ENCODE assay signal across 8 mouse cellular contexts in genomic region chr14:54463959-54464292, GRCm38 (mm10). TPM values are rescaled to one million over a fixed set of nuclear protein-coding genes. Genes with fewer than 3 reads are reported as not detected.
DNase-seq lines count a peak whose midpoint lies in the region; ATAC-seq lines count a peak whose summit lies in the region.

TSS of gene Lrp10 (plus strand) at chr14:54464137.

- under 1% methylated on average over 35 of the region's 35 CpGs for WGBS in heart, embryonic 11.5 days (ENCODE audit: insufficient replicate concordance)
- WGBS in kidney, embryonic 16.5 days: under 1% methylated on average over 35 of the region's 35 CpGs

- H3K4me3 ChIP-seq in heart, embryonic 11.5 days (ENCODE audit: low read depth, low read length): peak within 1 kb of the TSS; percentile 63
- H3K4me3 ChIP-seq in kidney, embryonic 16.5 days (ENCODE audit: low read length): peak within 1 kb of the TSS; percentile 87

- peak within 1 kb of the TSS; percentile 83 for H3K9ac ChIP-seq in heart, embryonic 11.5 days (ENCODE audit: low read depth, low read length)
- H3K9ac ChIP-seq in kidney, embryonic 16.5 days (replicated peaks; ENCODE audit: low read length): peak within 1 kb of the TSS; percentile 92

- peak; percentile 95 to 96 for DNase-seq in B cell, adult 2 months
- DNase-seq in brain, adult 2 months (ENCODE audit: low read depth, low spot score): peak; percentile 92
- peak; percentile 96 for DNase-seq in liver
- peak; percentile 60 to 82 for DNase-seq in monocyte, adult 2 months (ENCODE audit: low read depth in 1 of 2, low spot score in 2 of 2)
- DNase-seq in spleen, postnatal 14 days (ENCODE audit: low spot score in 2 of 2): peak; percentile 91 to 92

- peaks cover 10% of the 10 kb centered on the region; the same call in 1 of the 2 replicates for H3K36me3 ChIP-seq in heart, embryonic 11.5 days (ENCODE audit: control insufficient read depth, insufficient read depth, low read length)
- peaks cover 20% of the 10 kb centered on the region for H3K36me3 ChIP-seq in kidney, embryonic 16.5 days (ENCODE audit: insufficient read depth, low read length)

- H3K27me3 ChIP-seq in heart, embryonic 11.5 days (ENCODE audit: control insufficient read depth, insufficient read depth, low read length): no peaks in the 10 kb centered on the region
- no peaks in the 10 kb centered on the region for H3K27me3 ChIP-seq in kidney, embryonic 16.5 days (ENCODE audit: insufficient read depth, low read length)

- peak; percentile 89 for ATAC-seq in erythroblast, adult 5-6 weeks (replicated peaks; ENCODE audit: low FRiP score, poor library complexity, severe bottlenecking)
- ATAC-seq in heart, embryonic 11.5 days (replicated peaks; ENCODE audit: insufficient number of reproducible peaks, low FRiP score, low TSS enrichment): peak; percentile 86
- ATAC-seq in kidney, embryonic 16.5 days (ENCODE audit: low FRiP score, low TSS enrichment): peak; percentile 90

- H3K4me1 ChIP-seq in heart, embryonic 11.5 days (ENCODE audit: control insufficient read depth, insufficient read depth, low read length): peaks cover 9% of the 10 kb centered on the region
- peaks cover 10% of the 10 kb centered on the region for H3K4me1 ChIP-seq in kidney, embryonic 16.5 days (ENCODE audit: insufficient read depth, low read length)

- H3K27ac ChIP-seq in heart, embryonic 11.5 days (ENCODE audit: low read depth, low read length): peak within 1 kb of the TSS; percentile 81
- H3K27ac ChIP-seq in kidney, embryonic 16.5 days (ENCODE audit: low read length): peak within 1 kb of the TSS; percentile 92

- peak within 1 kb of the TSS; percentile 85 for H3K4me2 ChIP-seq in heart, embryonic 11.5 days
- H3K4me2 ChIP-seq in kidney, embryonic 16.5 days (replicated peaks; ENCODE audit: low read depth, low read length): peak within 1 kb of the TSS; percentile 79

- H3K9me3 ChIP-seq in heart, embryonic 11.5 days (replicated peaks; ENCODE audit: control insufficient read depth, low read length): no peaks in the 10 kb centered on the region
- H3K9me3 ChIP-seq in kidney, embryonic 16.5 days (ENCODE audit: low read length): no peaks in the 10 kb centered on the region

RNA-seq across cellular contexts. Expression of gene Lrp10, which starts in this region (rescaled TPM):
- total RNA-seq in erythroblast, adult 5-6 weeks (2015; ENCODE audit: low replicate concordance): 6.7 and 10.9 TPM in 2 replicates
- total RNA-seq in erythroblast, adult 5-6 weeks (2017; ENCODE audit: low replicate concordance): 12.2 and 13.9 TPM in 2 replicates
- 31.8 and 35.2 TPM in 2 replicates for polyA plus RNA-seq in heart, embryonic 11.5 days (2014; fragmentation: Nextera tagmentation; extraction: Ambion mirVana)
- polyA plus RNA-seq in kidney, embryonic 16.5 days (2015; fragmentation: Nextera tagmentation; extraction: Ambion mirVana): 58.8 and 65.1 TPM in 2 replicates

Comparison
In these comparisons a context has a peak if more than half of its experiments do, and no peak if none do; other contexts are left out.
1. Peak in every context shown above with its lines: DNase-seq, ATAC-seq, H3K4me3 ChIP-seq and H3K27ac ChIP-seq.